Mouse (Mus musculus) heart, adult 18-20 months (tissue): ENCODE results near the gene Phyhipl. TPM values are rescaled to one million over a fixed set of nuclear protein-coding genes. Genes with fewer than 3 reads are reported as not detected.
A peak's percentile ranks its signal among the peaks of the same experiment; 100 is the strongest.

Source experiments
- DNase-seq, 2 experiments: peaks; one replicate each; pipeline ENCODE4 v3.0.0; 2021 to 2022; ENCODE audit warnings: mixed read lengths in 1 of 2
- total RNA-seq, 2 experiments: library from RNA; stranded (reverse); gene quantifications; 2 replicates each; pipeline ENCODE4 v1.2.3; 2021

The Phyhipl gene
- total RNA-seq, 2 experiments from 2014 or later: not detected

- DNase-seq: no peak
Measured at GRCm38 (mm10) chr10:70532249-70532648, 123.5 kb downstream of the Phyhipl start.

DNA sequence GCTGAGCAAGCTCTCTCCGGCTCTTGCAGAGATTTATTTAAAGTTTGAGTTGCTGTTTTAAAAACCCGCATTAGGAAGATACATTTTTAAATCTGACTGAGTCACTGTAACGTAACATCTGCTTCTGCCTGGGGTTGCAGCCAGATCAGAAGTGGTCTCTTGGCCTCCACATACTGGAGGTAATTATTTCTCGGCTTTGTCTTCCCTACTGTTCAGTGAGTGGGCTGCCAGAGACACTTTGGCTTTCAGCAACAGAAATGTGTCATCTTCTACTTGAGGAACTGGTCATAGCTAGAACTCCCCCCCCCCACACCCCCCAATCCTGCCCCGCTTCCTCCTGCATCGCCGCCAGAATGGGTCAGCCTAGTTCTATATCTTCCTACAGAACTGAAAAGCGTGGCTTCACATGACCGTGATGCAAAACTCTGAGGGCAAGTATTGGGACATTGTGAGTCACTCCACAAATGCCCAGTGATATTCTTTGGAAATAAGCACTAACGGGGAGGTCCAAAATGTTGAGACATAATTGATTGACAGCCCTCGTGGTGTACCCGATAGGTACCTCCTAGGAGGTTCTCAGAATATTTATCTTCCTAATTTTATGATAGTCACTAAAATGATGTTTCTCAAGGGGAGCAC lies 125.5 kb downstream of the Phyhipl start:
- DNase-seq: peak; percentile 23 to 33

GRCm38 (mm10) chr10:70521379-70521778 lies 134.4 kb downstream of the Phyhipl start:
- DNase-seq: peak in 1 of 2 experiments; percentile 23

DNA sequence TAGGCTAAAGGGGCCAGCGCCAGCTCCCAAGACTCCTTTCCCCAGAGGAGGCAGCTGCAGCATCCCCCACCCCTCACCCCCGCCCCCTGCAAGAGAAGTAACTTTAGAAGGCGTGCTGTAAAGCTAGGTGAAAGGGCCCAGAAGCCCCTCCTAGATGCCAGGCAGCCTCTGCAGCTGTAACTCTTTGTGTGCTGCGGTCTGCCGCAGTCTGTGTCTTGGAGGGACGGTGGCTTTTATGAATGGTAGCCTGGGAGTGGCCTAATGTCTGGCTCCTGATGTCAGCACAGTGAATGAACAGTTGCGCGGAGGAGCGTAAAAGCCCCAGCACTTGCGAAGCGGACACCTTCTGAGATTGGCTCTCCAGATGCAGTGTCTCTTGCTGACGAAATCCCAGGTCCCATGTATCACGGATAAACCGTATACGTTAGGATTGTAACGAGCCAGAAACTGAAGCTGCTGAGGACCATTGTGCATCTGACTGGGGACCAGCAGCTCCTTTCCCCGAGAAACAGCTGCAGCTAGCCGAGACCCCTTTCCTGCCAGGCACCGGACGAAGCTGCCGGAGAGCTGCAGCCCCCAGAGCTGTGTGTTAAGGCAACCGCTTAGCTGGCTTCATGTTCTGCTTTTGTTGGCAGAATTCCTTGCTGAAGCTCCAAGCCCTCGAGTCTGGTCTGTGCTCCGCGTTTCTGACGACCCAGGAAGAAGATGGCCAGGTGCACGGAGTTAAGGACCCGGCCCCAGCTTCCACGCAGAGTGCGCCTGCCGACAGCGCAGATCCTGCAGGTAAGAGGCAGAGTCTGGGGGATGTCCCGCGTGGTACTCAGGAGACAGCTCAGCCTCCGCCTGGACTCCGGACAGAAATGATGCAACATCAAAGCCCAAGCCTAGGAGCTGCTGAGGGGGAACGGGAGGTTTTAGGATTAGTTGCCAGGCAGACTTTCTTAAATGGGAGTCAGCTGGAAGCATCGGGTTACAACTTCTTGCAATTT lies 135.3 kb downstream of the Phyhipl start:
- peak; percentile 68 to 69 for DNase-seq

DNA sequence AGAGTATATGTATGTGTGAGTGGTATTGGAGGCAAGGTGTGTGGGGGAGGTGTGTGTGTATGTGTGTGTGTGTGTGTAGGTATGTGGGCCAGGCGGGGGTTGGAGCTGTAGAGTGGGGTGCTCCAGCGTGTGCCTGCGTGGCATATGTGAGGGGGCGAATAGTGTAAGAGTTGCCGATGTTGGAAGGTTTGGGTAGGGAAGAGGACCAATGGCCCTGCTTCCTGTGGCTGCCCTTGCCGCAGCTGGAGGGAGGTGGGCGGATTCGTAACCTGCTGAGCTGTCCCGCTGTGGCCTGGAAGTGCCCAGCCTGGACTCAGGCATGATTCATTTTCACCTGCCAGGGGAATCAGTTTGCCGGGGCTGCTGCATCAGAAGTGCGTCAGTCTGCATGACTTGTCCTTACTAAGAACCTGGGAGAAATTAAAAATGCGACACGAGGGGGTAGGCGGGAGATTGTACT lies 136.1 kb downstream of the Phyhipl start:
- no peak for DNase-seq

- no peak for DNase-seq
Measured at GRCm38 (mm10) chr10:70516661-70517060, 139.1 kb downstream of the Phyhipl start.

GRCm38 (mm10) chr10:70514848-70515247 lies 140.9 kb downstream of the Phyhipl start:
- no peak for DNase-seq

GRCm38 (mm10) chr10:70507880-70508279 lies 147.9 kb downstream of the Phyhipl start:
- DNase-seq: no peak

Other genes starting within 250 kb of the Phyhipl start
- gene Fam13c, start 215.5 kb downstream of the Phyhipl start, total RNA-seq: 1 to 10 TPM; 3.9 to 5.3 TPM